In the genomic region with DNA sequence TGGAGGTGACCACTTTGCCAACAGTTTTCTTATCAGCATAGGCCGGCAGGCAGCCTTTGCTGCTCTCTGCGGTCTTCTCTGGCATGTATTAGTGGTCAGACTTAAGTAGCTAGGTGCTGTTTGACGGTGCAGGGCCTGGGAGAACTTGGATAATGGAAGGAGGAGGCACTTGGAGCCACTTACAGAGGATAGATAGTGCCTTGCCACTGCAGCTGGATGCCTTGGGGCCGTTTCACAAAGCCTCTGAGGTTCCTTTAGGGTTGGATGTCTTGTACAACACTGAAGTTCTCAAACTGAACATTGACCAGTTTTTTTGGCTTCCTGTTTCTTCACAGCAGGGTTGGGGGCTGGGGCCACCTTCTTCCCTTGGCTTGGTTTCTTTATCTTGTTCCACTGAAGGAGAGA, we compare ENCODE assay signal across 12 mouse cellular contexts.
DNase-seq lines count a peak whose midpoint lies in the region; ATAC-seq and TF ChIP-seq lines count a peak whose summit lies in the region.
"Had no signal": no experiment of that assay in that cellular context is flagged by ENCODE, and none has a peak within 500 bp of the region (broad histone marks: within the 10 kb centered on the region; RNA-seq: fewer than 3 reads in every experiment).

No protein-coding gene starts in this region.

- peak overlapping the region; percentile 25; the same call in 1 of the 2 replicates for H3K4me2 ChIP-seq in heart, embryonic 14.5 days (ENCODE audit: low read length)
- peak overlapping the region; percentile 89 for H3K4me2 ChIP-seq in liver, embryonic 15.5 days
- no peak overlapping the region for H3K4me2 ChIP-seq in forebrain, embryonic 15.5 days (replicated peaks)
- H3K4me2 ChIP-seq in midbrain, postnatal 0 days (ENCODE audit: low read depth, low read length, poor library complexity, severe bottlenecking) = no peak overlapping the region

- intact Hi-C loops in heart, postnatal 25 days (cut with DNase I) = no loop called here

- 16% methylated on average over 4 of the region's 4 CpGs for WGBS in heart, embryonic 14.5 days
- WGBS in liver, embryonic 15.5 days (ENCODE audit: insufficient replicate concordance) = 9% methylated on average over 4 of the region's 4 CpGs
- 77% methylated on average over 4 of the region's 4 CpGs for WGBS in forebrain, embryonic 15.5 days
- WGBS in midbrain, postnatal 0 days = 84% methylated on average over 4 of the region's 4 CpGs

- H3K9me3 ChIP-seq in heart, embryonic 14.5 days (ENCODE audit: control insufficient read depth, low read length) = peaks cover 9% of the 10 kb centered on the region
- H3K9me3 ChIP-seq in erythroblast, embryonic 14.5 days (ENCODE audit: control insufficient read depth, low read length) = peaks cover 12% of the 10 kb centered on the region
- no peaks in the 10 kb centered on the region for H3K9me3 ChIP-seq in liver, embryonic 15.5 days (replicated peaks)
- 0 out of 2 replicates have a peak, but pooled peaks cover 3% of the 10 kb centered on the region for H3K9me3 ChIP-seq in forebrain, embryonic 15.5 days
- 0 out of 2 replicates have a peak, but pooled peaks cover 2% of the 10 kb centered on the region for H3K9me3 ChIP-seq in midbrain, postnatal 0 days (ENCODE audit: low read length)

- DNase-seq in heart, postnatal 25 days (ENCODE audit: low spot score) = no peak
- DNase-seq in thymus, postnatal 10 days (ENCODE audit: low spot score in 2 of 2) = peak; percentile 38 to 56
- DNase-seq in layer of hippocampus, postnatal 25 days (ENCODE audit: extremely low spot score in 1 of 2, low spot score in 1 of 2) = no peak
- no peak for DNase-seq in midbrain, postnatal 0 days (ENCODE audit: low spot score)
- DNase-seq: gastrocnemius, postnatal 25 days; kidney, postnatal 36 days; lung, postnatal 10 days had no signal

- peaks cover 11 to 35% of the 10 kb centered on the region in 2 experiments for H3K4me1 ChIP-seq in heart, embryonic 14.5 days (ENCODE audit: control insufficient read depth in 2 of 2, insufficient read depth in 2 of 2, low read length in 2 of 2)
- H3K4me1 ChIP-seq in erythroblast, embryonic 14.5 days (ENCODE audit: control insufficient read depth) = peaks cover 93% of the 10 kb centered on the region
- peaks cover 93% of the 10 kb centered on the region for H3K4me1 ChIP-seq in liver, embryonic 15.5 days (replicated peaks)
- peaks cover 12% of the 10 kb centered on the region for H3K4me1 ChIP-seq in forebrain, embryonic 15.5 days
- H3K4me1 ChIP-seq in midbrain, postnatal 0 days (ENCODE audit: insufficient read depth, low read length) = no peaks in the 10 kb centered on the region

- no peak for ATAC-seq in heart, embryonic 14.5 days (ENCODE audit: insufficient number of reproducible peaks, insufficient read depth, low FRiP score, low read depth)
- ATAC-seq in liver, embryonic 15.5 days (ENCODE audit: insufficient read depth) = no peak
- ATAC-seq in forebrain, embryonic 15.5 days (replicated peaks) = no peak
- ATAC-seq in midbrain, postnatal 0 days (ENCODE audit: low FRiP score) = no peak

- H3K4me3 ChIP-seq in heart, embryonic 14.5 days (ENCODE audit: control insufficient read depth in 1 of 2, insufficient read depth in 1 of 2, low read depth in 1 of 2, low read length in 2 of 2) = no peak overlapping the region
- peak overlapping the region; percentile 49 for H3K4me3 ChIP-seq in erythroblast, embryonic 14.5 days (replicated peaks)
- peak overlapping the region; percentile 32 for H3K4me3 ChIP-seq in liver, embryonic 15.5 days (replicated peaks)
- H3K4me3 ChIP-seq in forebrain, embryonic 15.5 days = no peak overlapping the region
- no peak overlapping the region for H3K4me3 ChIP-seq in midbrain, postnatal 0 days (ENCODE audit: low read depth, low read length)
- H3K4me3 ChIP-seq: myocyte had no signal

- H3K36me3 ChIP-seq in heart, embryonic 14.5 days (ENCODE audit: control insufficient read depth, insufficient read depth, low read length) = no peaks in the 10 kb centered on the region
- peaks cover 91% of the 10 kb centered on the region for H3K36me3 ChIP-seq in erythroblast, embryonic 14.5 days (ENCODE audit: control insufficient read depth)
- peaks cover 36% of the 10 kb centered on the region for H3K36me3 ChIP-seq in liver, embryonic 15.5 days (replicated peaks)
- no peaks in the 10 kb centered on the region for H3K36me3 ChIP-seq in forebrain, embryonic 15.5 days
- H3K36me3 ChIP-seq in midbrain, postnatal 0 days (ENCODE audit: insufficient read depth, low read length) = no peaks in the 10 kb centered on the region

- H3K27ac ChIP-seq in heart, embryonic 14.5 days (replicated peaks in 1 of 2; ENCODE audit: control insufficient read depth in 1 of 2, insufficient read depth in 1 of 2, low read depth in 2 of 2, low read length in 2 of 2) = 0 out of 4 replicates have a peak overlapping the region, but pooled peaks of 1 of the 2 experiments have one; percentile 19
- peak overlapping the region; percentile 83 for H3K27ac ChIP-seq in liver, embryonic 15.5 days (replicated peaks)
- no peak overlapping the region for H3K27ac ChIP-seq in forebrain, embryonic 15.5 days (replicated peaks)
- H3K27ac ChIP-seq in midbrain, postnatal 0 days (ENCODE audit: low read depth, low read length) = no peak overlapping the region

- no peak overlapping the region for H3K9ac ChIP-seq in heart, embryonic 14.5 days (ENCODE audit: low read length)
- peak overlapping the region; percentile 46 for H3K9ac ChIP-seq in liver, embryonic 15.5 days
- H3K9ac ChIP-seq in forebrain, embryonic 15.5 days (replicated peaks) = no peak overlapping the region
- H3K9ac ChIP-seq in midbrain, postnatal 0 days (replicated peaks; ENCODE audit: low read length, poor library complexity, severe bottlenecking) = no peak overlapping the region

- TF ChIP-seq CTCF in midbrain, postnatal 0 days (IDR thresholded peaks at IDR 0.05) = no peak

- H3K27me3 ChIP-seq in heart, embryonic 14.5 days (ENCODE audit: control insufficient read depth, insufficient read depth, low read length) = no peaks in the 10 kb centered on the region
- no peaks in the 10 kb centered on the region for H3K27me3 ChIP-seq in erythroblast, embryonic 14.5 days (ENCODE audit: control insufficient read depth)
- no peaks in the 10 kb centered on the region for H3K27me3 ChIP-seq in liver, embryonic 15.5 days
- H3K27me3 ChIP-seq in forebrain, embryonic 15.5 days = no peaks in the 10 kb centered on the region
- H3K27me3 ChIP-seq in midbrain, postnatal 0 days (ENCODE audit: insufficient read depth, low read length) = 0 out of 2 replicates have a peak, but pooled peaks cover 6% of the 10 kb centered on the region

Comparison
In these comparisons a context has a peak if more than half of its experiments do, and no peak if none do; other contexts are left out.
1. H3K4me2 ChIP-seq: peak in heart, embryonic 14.5 days (single experiment) and liver, embryonic 15.5 days (single experiment); none in forebrain, embryonic 15.5 days (single experiment) and midbrain, postnatal 0 days (single experiment).
2. H3K4me3 ChIP-seq: peak in erythroblast, embryonic 14.5 days (single experiment) and liver, embryonic 15.5 days (single experiment); none in heart, embryonic 14.5 days (0 of 2), forebrain, embryonic 15.5 days (single experiment) and midbrain, postnatal 0 days (single experiment).
3. DNase-seq: peak in thymus, postnatal 10 days (2 of 2); none in heart, postnatal 25 days (single experiment), layer of hippocampus, postnatal 25 days (0 of 2) and midbrain, postnatal 0 days (single experiment).